Mouse (Mus musculus): ENCODE results near the gene Nsd1.
A peak's percentile ranks its signal among the peaks of the same experiment; 100 is the strongest.

Gene Nsd1

GRCm38 (mm10) chr13:55330567-55331400 lies 121.2 kb downstream of the Nsd1 start:
- no peak for DNase-seq

DNA sequence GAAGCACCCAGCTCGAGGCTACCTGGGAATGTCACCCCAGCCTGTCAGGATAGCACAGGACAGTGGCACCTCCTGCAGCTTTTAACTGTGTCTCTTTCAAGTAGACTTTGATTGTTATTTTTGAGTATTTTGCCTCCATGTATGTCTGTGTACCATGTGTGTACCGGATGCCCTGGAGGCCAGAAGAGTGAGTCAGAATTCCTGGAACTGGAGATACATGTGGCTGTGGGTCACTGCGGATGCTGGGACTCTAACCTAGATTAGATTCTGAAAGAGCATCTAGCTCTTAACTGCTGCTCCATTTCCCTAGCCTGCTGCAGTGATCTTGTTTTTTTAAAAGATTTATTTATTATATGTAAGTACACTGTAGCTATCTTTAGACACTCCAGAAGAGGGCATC lies 122.7 kb downstream of the Nsd1 start:
- no peak for DNase-seq

- no peak for DNase-seq
Measured at GRCm38 (mm10) chr13:55335701-55336100, 126.1 kb downstream of the Nsd1 start.

DNA sequence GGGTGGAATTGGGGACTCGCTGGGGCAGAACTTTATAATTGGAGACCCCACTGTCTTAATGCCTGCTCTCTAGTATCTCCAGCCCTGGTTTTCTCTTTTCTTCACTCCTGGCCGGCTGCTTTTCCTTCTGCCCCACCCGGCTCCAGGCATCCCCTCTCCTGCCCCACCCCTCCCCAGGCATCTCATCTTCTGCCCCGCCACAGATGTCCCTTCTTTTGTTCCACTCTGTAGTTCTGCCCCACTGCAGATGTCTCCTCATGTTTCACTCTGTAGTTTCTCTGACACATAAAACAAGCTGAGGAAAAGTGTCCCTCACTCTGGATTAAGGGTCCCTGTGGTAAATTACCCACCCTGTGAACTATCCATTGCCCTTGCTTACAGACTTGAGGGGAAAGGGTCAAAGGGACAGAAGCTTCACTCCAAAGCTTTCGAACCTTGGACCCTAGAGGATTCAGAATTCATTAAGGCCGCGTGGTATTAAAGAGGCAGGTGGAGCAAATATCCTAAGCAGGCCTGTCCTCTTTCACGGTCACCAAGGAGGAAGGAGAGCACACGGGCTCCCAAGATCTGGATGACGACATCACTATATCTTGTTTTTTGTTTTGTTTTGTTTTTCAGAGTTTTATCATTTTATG lies 127.9 kb downstream of the Nsd1 start:
- DNase-seq: no peak

DNA sequence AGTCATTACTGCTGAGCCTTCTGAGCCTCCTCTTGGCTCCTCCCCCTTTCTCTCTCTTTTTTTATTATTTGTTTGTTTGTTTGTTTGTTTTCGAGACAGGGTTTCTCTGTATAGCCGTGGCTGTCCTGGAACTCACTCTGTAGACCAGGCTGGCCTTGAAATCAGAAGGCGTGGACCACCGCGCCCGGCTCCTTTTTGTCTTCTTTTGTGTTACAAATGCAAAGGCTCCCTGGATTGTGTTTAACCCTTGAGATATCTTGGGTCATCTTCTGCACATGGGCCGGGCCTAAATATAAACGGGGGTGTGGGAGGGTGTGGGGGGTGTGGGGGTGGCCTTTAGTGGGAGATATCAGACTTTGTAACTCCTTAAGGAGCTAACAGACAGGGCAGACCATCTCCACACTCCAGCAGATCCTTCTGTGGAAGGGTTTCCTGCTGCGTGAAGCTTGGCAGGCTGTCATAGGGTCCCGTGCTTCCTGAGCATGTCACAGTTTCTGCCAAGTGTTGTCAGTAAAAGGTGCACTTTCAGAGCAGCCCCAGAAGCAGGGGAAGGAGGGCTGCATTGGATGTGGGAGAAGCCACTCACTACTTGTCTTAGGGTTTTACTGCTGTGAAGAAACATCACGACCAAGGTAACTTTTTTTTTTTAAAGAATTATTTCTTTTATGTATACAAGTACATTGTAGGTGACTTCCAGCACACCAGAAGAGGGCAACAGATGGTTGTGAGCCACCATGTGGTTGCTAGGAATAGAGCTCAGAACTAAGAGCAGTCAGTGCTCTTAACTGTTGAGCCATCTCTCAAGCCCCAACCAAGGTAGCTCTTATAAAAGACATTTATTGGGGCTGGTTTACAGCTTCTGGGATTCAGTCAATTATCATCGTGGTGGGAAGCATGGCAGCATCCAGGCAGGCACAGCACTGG lies 128.8 kb downstream of the Nsd1 start:
- DNase-seq: no peak

DNA sequence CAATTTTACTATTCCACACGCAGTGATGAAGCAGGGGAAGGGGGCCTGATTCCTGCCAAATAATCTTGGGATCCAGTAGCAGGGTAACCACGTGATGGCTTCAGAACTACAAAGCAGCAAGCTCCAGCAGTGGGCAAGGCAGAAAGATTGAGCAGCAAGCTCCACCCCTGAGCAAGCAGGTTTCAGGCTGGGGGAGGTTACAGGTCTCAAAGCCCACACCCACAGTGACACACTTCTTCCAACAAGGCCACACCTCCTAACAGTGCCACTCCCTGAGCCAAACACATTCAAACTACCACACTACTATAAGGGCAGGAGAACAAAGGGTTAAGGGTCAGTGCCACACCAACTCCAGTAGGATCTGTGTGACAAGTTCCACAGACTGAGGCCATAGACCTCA lies 129.7 kb downstream of the Nsd1 start:
- DNase-seq: no peak

DNA sequence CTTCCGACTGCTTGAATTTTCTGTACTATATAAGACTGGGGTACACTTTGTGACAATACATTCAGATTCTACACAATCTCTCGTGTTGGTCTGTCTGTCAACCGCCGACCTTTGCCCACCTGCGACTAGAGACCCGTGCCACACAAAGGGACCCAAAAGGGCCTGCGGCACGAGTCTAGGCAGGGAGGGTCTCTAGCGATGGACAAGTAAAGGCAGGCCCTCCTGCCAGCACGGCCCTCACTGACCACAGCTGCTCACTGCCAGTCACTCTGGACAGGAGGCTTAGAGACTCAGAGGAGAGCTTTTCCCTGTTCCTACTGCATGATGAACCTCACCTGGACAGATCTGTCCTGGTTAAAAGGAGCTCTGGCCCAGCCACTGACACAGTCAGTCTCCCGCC lies 132.9 kb downstream of the Nsd1 start:
- no peak for DNase-seq

- no peak for DNase-seq
Measured at GRCm38 (mm10) chr13:55344286-55344685, 134.7 kb downstream of the Nsd1 start.

- DNase-seq: no peak
Measured at GRCm38 (mm10) chr13:55346745-55347144, 137.2 kb downstream of the Nsd1 start.

DNA sequence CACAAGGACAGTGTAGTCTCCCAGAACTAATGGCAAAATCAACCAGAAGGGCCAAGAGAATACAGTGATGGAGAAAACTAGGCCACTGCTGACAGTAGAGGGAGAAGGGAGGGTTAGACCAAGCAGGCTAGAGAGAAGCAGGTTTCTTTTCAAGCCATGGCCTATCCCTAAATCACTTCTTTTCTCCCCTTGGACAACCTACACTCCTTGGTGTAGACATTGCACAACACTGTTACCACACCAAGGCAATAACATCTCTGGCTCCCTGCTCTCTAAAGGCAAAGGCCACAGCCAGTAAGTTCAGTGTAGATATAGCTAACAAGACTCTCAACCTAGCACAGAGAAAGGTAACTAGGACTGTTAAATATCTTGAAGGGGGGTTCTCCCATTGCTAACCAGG lies 151.6 kb downstream of the Nsd1 start:
- DNase-seq: no peak

DNA sequence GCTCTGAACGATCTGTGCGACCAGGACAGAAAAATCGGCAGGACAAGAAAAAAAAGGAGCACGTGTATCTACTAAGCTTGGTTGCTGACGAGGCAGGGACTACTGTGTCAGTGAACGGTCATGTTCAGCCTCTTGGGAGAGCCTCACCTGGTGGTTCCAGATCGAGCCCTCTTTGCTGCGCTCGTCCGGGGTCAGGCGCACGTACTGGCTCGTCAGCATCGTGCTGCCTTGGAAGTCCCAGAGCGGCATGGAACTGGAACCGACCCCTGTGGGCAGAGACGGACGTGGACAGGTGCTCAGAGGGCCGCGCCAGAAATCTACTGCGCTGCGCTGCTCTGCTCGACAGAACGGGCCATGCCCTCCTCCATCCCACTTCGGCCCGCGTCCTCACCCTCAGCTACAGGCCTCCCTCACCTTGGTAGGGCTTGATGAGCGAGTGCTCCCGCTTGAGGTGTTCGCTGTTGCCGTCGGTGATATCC lies 152.4 kb downstream of the Nsd1 start:
- no peak for DNase-seq

- DNase-seq: peak; percentile 99
Measured at GRCm38 (mm10) chr13:55362453-55363060, 153.0 kb downstream of the Nsd1 start, which contains the start of gene Lman2. Gene Lman2, minus strand, starts transcription at chr13:55362783.

Measured in retina, postnatal 1 day (tissue).